Comparison of ENCODE assay signal across 19 mouse cellular contexts in the genomic region with DNA sequence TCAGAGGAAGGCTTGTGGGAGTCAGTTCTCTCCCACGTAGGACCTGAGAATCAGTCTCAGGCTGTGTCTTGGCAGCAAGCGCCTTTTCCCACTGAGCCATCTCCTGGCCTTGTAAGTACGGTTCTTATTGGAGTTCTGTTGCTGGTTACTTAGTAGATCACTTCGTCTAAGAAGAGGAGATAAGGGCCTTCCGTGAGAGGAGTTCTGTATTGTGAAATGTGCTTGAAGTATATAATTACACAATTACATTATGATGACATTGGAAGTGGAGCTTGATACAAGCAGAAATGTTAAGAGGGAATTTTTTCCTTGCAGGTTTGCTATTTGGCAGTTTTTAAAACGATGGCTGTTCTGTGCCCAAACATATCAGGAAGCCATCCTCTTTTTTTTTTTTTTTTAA. TPM values are rescaled to one million over a fixed set of nuclear protein-coding genes. Genes with fewer than 3 reads are reported as not detected.
DNase-seq lines count a peak whose midpoint lies in the region; TF ChIP-seq lines count a peak whose summit lies in the region.
"Had no signal": no experiment of that assay in that cellular context is flagged by ENCODE, and none has a peak within 500 bp of the region (broad histone marks: within the 10 kb centered on the region; RNA-seq: fewer than 3 reads in every experiment).

No protein-coding gene starts in this region.

- 56% methylated on average over 6 of the region's 6 CpGs for WGBS in lung, adult 2 months

- TF ChIP-seq POLR2A in lung, adult 2 months (IDR thresholded peaks at IDR 0.05; ENCODE audit: borderline replicate concordance, extremely low read depth, low read depth, low read length) = no peak

- H3K4me1 ChIP-seq in lung, adult 2 months (ENCODE audit: control insufficient read depth, insufficient read depth, low read length) = no peaks in the 10 kb centered on the region
- H3K4me1 ChIP-seq: embryonic facial prominence, embryonic 12.5 days; embryonic facial prominence, embryonic 15.5 days had no signal

- no peak for TF ChIP-seq CTCF in lung, adult 2 months (IDR thresholded peaks at IDR 0.05; ENCODE audit: insufficient read depth, low read length)

- no peak overlapping the region for H3K4me3 ChIP-seq in lung, adult 2 months (replicated peaks; ENCODE audit: extremely low read depth, low read depth, low read length)
- H3K4me3 ChIP-seq: embryonic facial prominence, embryonic 12.5 days; embryonic facial prominence, embryonic 15.5 days; heart, adult 2 months; heart, embryonic 10.5 days; heart, embryonic 13.5 days; hindbrain, embryonic 15.5 days had no signal

- DNase-seq in lung, adult 18-20 months = peak; percentile 12 to 29
- DNase-seq in lung, adult 2 months = no peak
- DNase-seq in testis, postnatal 14 days (ENCODE audit: low spot score) = peak; percentile 43
- DNase-seq in testis, postnatal 10 days (ENCODE audit: low spot score) = no peak
- peak; percentile 40 for DNase-seq in lung, postnatal 25 days (ENCODE audit: low spot score)
- no peak for DNase-seq in frontal cortex, postnatal 25 days (ENCODE audit: low spot score in 2 of 2)
- DNase-seq in layer of hippocampus, postnatal 14 days (ENCODE audit: low spot score in 2 of 2) = no peak
- DNase-seq: cerebellum, adult 2 months; cerebellum, adult 9-11 months; forebrain, postnatal 0 days; gastrocnemius, postnatal 25 days; heart, adult 2 months; heart, postnatal 14 days; heart, postnatal 4 days had no signal

RNA-seq across cellular contexts. Expression of a gene that starts 5.6 kb away (rescaled TPM):
- 6.0 and 8.7 TPM in 2 replicates for polyA plus RNA-seq in lung, adult 2 months (2012; rRNA removed)
- total RNA-seq in layer of hippocampus, postnatal 14 days (2021) = 10 to 100 TPM; 24.7 to 28.4 TPM

Comparison
In these comparisons a context has a peak if more than half of its experiments do, and no peak if none do; other contexts are left out.
1. DNase-seq: peak in lung, adult 18-20 months (2 of 2), testis, postnatal 14 days (single experiment) and lung, postnatal 25 days (single experiment); none in lung, adult 2 months (single experiment), testis, postnatal 10 days (single experiment), frontal cortex, postnatal 25 days (0 of 2) and layer of hippocampus, postnatal 14 days (0 of 2).